Mouse (Mus musculus): ENCODE results near the gene Tgfb3.

GRCm38 (mm10) chr12:86103852-86104251 lies 25.0 kb upstream of the Tgfb3 start:
- TF ChIP-seq CTCF (IDR thresholded peaks at IDR 0.05; ENCODE audit: control insufficient read depth, insufficient read depth, insufficient replicate concordance, low read depth, low read length) (no peak), POLR2A (IDR thresholded peaks at IDR 0.05; ENCODE audit: control insufficient read depth, low read depth, low read length) (no peak)
